Comparison of ENCODE assay signal across 9 mouse cellular contexts in genomic region chr15:84772191-84773111, GRCm38 (mm10). TPM values are rescaled to one million over a fixed set of nuclear protein-coding genes. Genes with fewer than 3 reads are reported as not detected.
DNase-seq lines count a peak whose midpoint lies in the region; ATAC-seq and TF ChIP-seq lines count a peak whose summit lies in the region.
"Had no signal": no experiment of that assay in that cellular context is flagged by ENCODE, and none has a peak within 500 bp of the region (broad histone marks: within the 10 kb centered on the region; RNA-seq: fewer than 3 reads in every experiment).

No protein-coding gene starts in this region.

- H3K27me3 ChIP-seq in splenic B cell, adult 2 months (ENCODE audit: control insufficient read depth, insufficient read depth, low read length, poor library complexity, severe bottlenecking), result no peaks in the 10 kb centered on the region
- no peaks in the 10 kb centered on the region for H3K27me3 ChIP-seq in hindbrain, embryonic 14.5 days (ENCODE audit: control insufficient read depth, insufficient read depth, low read length)

- no peak for TF ChIP-seq POLR2A in lung, adult 2 months (IDR thresholded peaks at IDR 0.05; ENCODE audit: borderline replicate concordance, extremely low read depth, low read depth, low read length)

- no peak overlapping the region for H3K4me2 ChIP-seq in hindbrain, embryonic 14.5 days (replicated peaks)

- H3K4me3 ChIP-seq in lung, adult 2 months (replicated peaks; ENCODE audit: extremely low read depth, low read depth, low read length), result no peak overlapping the region
- H3K4me3 ChIP-seq in hindbrain, embryonic 14.5 days (replicated peaks; ENCODE audit: low read length), result no peak overlapping the region

- TF ChIP-seq CTCF in lung, adult 2 months (IDR thresholded peaks at IDR 0.05; ENCODE audit: insufficient read depth, low read length), result peak; percentile 28

- H3K4me1 ChIP-seq in lung, adult 2 months (ENCODE audit: control insufficient read depth, insufficient read depth, low read length), result no peaks in the 10 kb centered on the region
- H3K4me1 ChIP-seq in hindbrain, embryonic 14.5 days (replicated peaks; ENCODE audit: control insufficient read depth, insufficient read depth, low read length), result peaks cover 21% of the 10 kb centered on the region

- H3K36me3 ChIP-seq in splenic B cell, adult 2 months (ENCODE audit: control insufficient read depth, insufficient read depth, low read length, poor library complexity, severe bottlenecking), result no peaks in the 10 kb centered on the region
- no peaks in the 10 kb centered on the region for H3K36me3 ChIP-seq in hindbrain, embryonic 14.5 days (replicated peaks; ENCODE audit: control insufficient read depth, insufficient read depth)
- H3K36me3 ChIP-seq: G1E had no signal

- DNase-seq in embryo, embryonic 10 days (ENCODE audit: low spot score), result peak; percentile 50
- no peak for DNase-seq in embryo, embryonic 9.5 days (ENCODE audit: extremely low spot score)
- no peak for DNase-seq in lung, adult 2 months
- no peak for DNase-seq in lung, adult 18-20 months
- peak; percentile 20 for DNase-seq in cerebellum, adult 8-10 months
- peak; percentile 26 for DNase-seq in splenic B cell, adult 2 months (ENCODE audit: low read depth, low spot score)
- DNase-seq in hindbrain, embryonic 14.5 days (ENCODE audit: low spot score), result no peak

- ATAC-seq in hindbrain, embryonic 14.5 days (ENCODE audit: low FRiP score), result no peak
- no peak for ATAC-seq in monocyte, adult 5-6 weeks (replicated peaks; ENCODE audit: insufficient number of reproducible peaks, low FRiP score, low TSS enrichment, poor library complexity, severe bottlenecking)

- H3K9ac ChIP-seq in hindbrain, embryonic 14.5 days, result no peak overlapping the region

- no peak overlapping the region for H3K27ac ChIP-seq in hindbrain, embryonic 14.5 days

- H3K9me3 ChIP-seq in hindbrain, embryonic 14.5 days (ENCODE audit: control insufficient read depth, low read length), result no peaks in the 10 kb centered on the region

- 73% methylated on average over 21 of the region's 21 CpGs for WGBS in lung, adult 2 months
- WGBS in hindbrain, embryonic 14.5 days, result 83% methylated on average over 21 of the region's 21 CpGs

RNA-seq across cellular contexts. Expression of gene Arhgap8, which starts 52.6 kb away (rescaled TPM):
- polyA plus RNA-seq in lung, adult 2 months (2012; rRNA removed), result 20.3 and 22.1 TPM in 2 replicates
- polyA plus RNA-seq in hindbrain, embryonic 14.5 days (2014; fragmentation: Nextera tagmentation; extraction: Ambion mirVana), result 0.87 and 1.0 TPM in 2 replicates
- total RNA-seq in monocyte, adult 5-6 weeks (2017), result not detected in 3 replicates
- total RNA-seq: G1E had no signal
- polyA plus RNA-seq: G1E had no signal

Comparison
In these comparisons a context has a peak if more than half of its experiments do, and no peak if none do; other contexts are left out.
1. DNase-seq: peak in embryo, embryonic 10 days (single experiment), cerebellum, adult 8-10 months (single experiment) and splenic B cell, adult 2 months (single experiment); none in embryo, embryonic 9.5 days (single experiment), lung, adult 2 months (single experiment), lung, adult 18-20 months (0 of 2) and hindbrain, embryonic 14.5 days (single experiment).
2. RNA of gene Arhgap8, which starts 52.6 kb away (polyA plus RNA-seq): 20.3 to 22.1 TPM in lung, adult 2 months; 0.87 to 1.0 TPM in hindbrain, embryonic 14.5 days; every median in the first group is over 10 times any median in the second.